Mouse (Mus musculus): ENCODE data around the gene Actn1. TPM values are rescaled to one million over a fixed set of nuclear protein-coding genes. Genes with fewer than 3 reads are reported as not detected.

Actn1 gene
- 28.7 and 29.3 TPM in 2 replicates for polyA plus RNA-seq (2015; fragmentation: Nextera tagmentation; extraction: Ambion mirVana)

DNA sequence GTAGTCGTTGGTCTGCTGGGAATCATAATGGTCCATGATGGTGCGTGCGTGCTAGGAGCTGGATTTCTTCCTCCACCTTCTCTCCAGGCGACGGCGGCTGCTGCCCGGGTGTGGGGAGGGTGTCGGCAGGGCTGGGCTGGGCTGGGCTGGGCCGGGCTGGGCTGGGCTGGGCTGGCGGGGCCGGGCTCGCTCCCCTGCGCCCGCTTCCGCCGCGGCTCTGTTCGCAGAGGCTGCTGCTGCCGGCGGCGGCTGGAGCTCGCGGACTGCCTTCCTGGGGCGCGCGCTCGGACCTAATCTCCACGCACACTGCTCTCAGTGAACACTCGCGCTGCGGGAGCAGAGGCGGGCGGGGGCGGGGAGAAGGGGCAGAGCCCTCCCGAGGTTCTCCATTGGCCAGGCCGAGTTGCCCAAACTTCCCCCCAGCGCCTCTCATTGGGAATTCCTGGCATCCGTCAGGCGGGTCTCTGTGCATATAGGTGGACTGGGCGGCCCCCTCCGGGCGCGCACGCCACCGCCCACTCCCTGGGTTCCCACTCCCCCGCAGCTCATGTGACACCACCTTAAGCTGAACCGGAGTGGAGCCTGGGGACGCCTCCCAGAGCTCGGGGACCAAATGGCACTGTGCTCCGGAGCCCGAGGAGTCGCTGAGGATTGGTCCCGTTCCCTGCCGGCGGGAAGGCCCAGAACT is at the start of gene Actn1:
TSS of gene Actn1 (minus strand) at position 316 of the 688 bp plus-strand sequence.
- no peaks in the 10 kb centered on the region for H3K9me3 ChIP-seq (ENCODE audit: control insufficient read depth)
- under 1% methylated on average over 55 of the region's 55 CpGs for WGBS
- no peak for TF ChIP-seq CTCF (IDR thresholded peaks at IDR 0.05; ENCODE audit: low read depth)
- peak; percentile 80 for ATAC-seq
- H3K4me1 ChIP-seq (replicated peaks; ENCODE audit: control insufficient read depth, insufficient read depth, low read length): peaks cover 6% of the 10 kb centered on the region; the same call in 1 of the 2 replicates
- H3K27ac ChIP-seq (ENCODE audit: low read depth, low read length): peak within 1 kb of the TSS; percentile 89
- peak within 1 kb of the TSS; percentile 83 for H3K9ac ChIP-seq (ENCODE audit: low read depth, low read length)
- H3K4me2 ChIP-seq (replicated peaks; ENCODE audit: low read depth): peak within 1 kb of the TSS; percentile 87
- H3K36me3 ChIP-seq (ENCODE audit: control insufficient read depth, insufficient read depth): no peaks in the 10 kb centered on the region
- peak within 1 kb of the TSS; percentile 88 for H3K4me3 ChIP-seq (ENCODE audit: low read depth, low read length)
- H3K27me3 ChIP-seq (replicated peaks; ENCODE audit: control insufficient read depth, insufficient read depth, low read length): no peaks in the 10 kb centered on the region

- H3K9me3 ChIP-seq (ENCODE audit: control insufficient read depth): no peaks in the 10 kb centered on the region
- H3K4me2 ChIP-seq (replicated peaks; ENCODE audit: low read depth): no peak overlapping the region
- no peak for ATAC-seq
- no peaks in the 10 kb centered on the region for H3K36me3 ChIP-seq (ENCODE audit: control insufficient read depth, insufficient read depth)
- H3K27ac ChIP-seq (ENCODE audit: low read depth, low read length): no peak overlapping the region
- no peak overlapping the region for H3K9ac ChIP-seq (ENCODE audit: low read depth, low read length)
- H3K27me3 ChIP-seq (replicated peaks; ENCODE audit: control insufficient read depth, insufficient read depth, low read length): no peaks in the 10 kb centered on the region
- H3K4me3 ChIP-seq (ENCODE audit: low read depth, low read length): no peak overlapping the region
- H3K4me1 ChIP-seq (replicated peaks; ENCODE audit: control insufficient read depth, insufficient read depth, low read length): no peaks in the 10 kb centered on the region
- no peak for TF ChIP-seq CTCF (IDR thresholded peaks at IDR 0.05; ENCODE audit: low read depth)
- WGBS: 57% methylated on average over 3 of the region's 3 CpGs
These were observed 47.4 kb upstream of the Actn1 start for GRCm38 (mm10) chr12:80307556-80307955.

GRCm38 (mm10) chr12:80304518-80304917 is 44.3 kb upstream of the Actn1 start:
- ATAC-seq: no peak

GRCm38 (mm10) chr12:80300833-80301456 is 40.8 kb upstream of the Actn1 start:
- no peaks in the 10 kb centered on the region for H3K36me3 ChIP-seq (ENCODE audit: control insufficient read depth, insufficient read depth)
- H3K4me2 ChIP-seq (replicated peaks; ENCODE audit: low read depth): no peak overlapping the region
- H3K27me3 ChIP-seq (replicated peaks; ENCODE audit: control insufficient read depth, insufficient read depth, low read length): no peaks in the 10 kb centered on the region
- no peak overlapping the region for H3K27ac ChIP-seq (ENCODE audit: low read depth, low read length)
- ATAC-seq: no peak
- no peak for TF ChIP-seq CTCF (IDR thresholded peaks at IDR 0.05; ENCODE audit: low read depth)
- 73% methylated on average over 9 of the region's 9 CpGs for WGBS
- no peaks in the 10 kb centered on the region for H3K4me1 ChIP-seq (replicated peaks; ENCODE audit: control insufficient read depth, insufficient read depth, low read length)
- H3K9ac ChIP-seq (ENCODE audit: low read depth, low read length): no peak overlapping the region
- H3K9me3 ChIP-seq (ENCODE audit: control insufficient read depth): no peaks in the 10 kb centered on the region
- no peak overlapping the region for H3K4me3 ChIP-seq (ENCODE audit: low read depth, low read length)

More at GRCm38 (mm10) chr12:80304518-80304917, 44.3 kb upstream of the Actn1 start:
- Histone ChIP-seq H3K36me3 (ENCODE audit: control insufficient read depth, insufficient read depth) (no peaks in the 10 kb centered on the region), H3K27me3 (replicated peaks; ENCODE audit: control insufficient read depth, insufficient read depth, low read length) (no peaks in the 10 kb centered on the region), H3K9ac (ENCODE audit: low read depth, low read length) (no peak overlapping the region), H3K4me2 (replicated peaks; ENCODE audit: low read depth) (no peak overlapping the region), H3K9me3 (ENCODE audit: control insufficient read depth) (no peaks in the 10 kb centered on the region), H3K27ac (ENCODE audit: low read depth, low read length) (no peak overlapping the region), H3K4me3 (ENCODE audit: low read depth, low read length) (no peak overlapping the region), H3K4me1 (replicated peaks; ENCODE audit: control insufficient read depth, insufficient read depth, low read length) (no peaks in the 10 kb centered on the region)
- 91% methylated on average over 3 of the region's 3 CpGs for WGBS
- no peak for TF ChIP-seq CTCF (IDR thresholded peaks at IDR 0.05; ENCODE audit: low read depth)

GRCm38 (mm10) chr12:80298714-80299113 is 38.5 kb upstream of the Actn1 start:
- H3K27me3 ChIP-seq (replicated peaks; ENCODE audit: control insufficient read depth, insufficient read depth, low read length): no peaks in the 10 kb centered on the region
- no peaks in the 10 kb centered on the region for H3K36me3 ChIP-seq (ENCODE audit: control insufficient read depth, insufficient read depth)
- no peak overlapping the region for H3K27ac ChIP-seq (ENCODE audit: low read depth, low read length)
- no peaks in the 10 kb centered on the region for H3K4me1 ChIP-seq (replicated peaks; ENCODE audit: control insufficient read depth, insufficient read depth, low read length)
- no peak overlapping the region for H3K4me2 ChIP-seq (replicated peaks; ENCODE audit: low read depth)
- 46% methylated on average over 6 of the region's 6 CpGs for WGBS
- no peak for ATAC-seq
- TF ChIP-seq CTCF (IDR thresholded peaks at IDR 0.05; ENCODE audit: low read depth): no peak
- H3K9me3 ChIP-seq (ENCODE audit: control insufficient read depth): no peaks in the 10 kb centered on the region
- no peak overlapping the region for H3K9ac ChIP-seq (ENCODE audit: low read depth, low read length)
- no peak overlapping the region for H3K4me3 ChIP-seq (ENCODE audit: low read depth, low read length)

DNA sequence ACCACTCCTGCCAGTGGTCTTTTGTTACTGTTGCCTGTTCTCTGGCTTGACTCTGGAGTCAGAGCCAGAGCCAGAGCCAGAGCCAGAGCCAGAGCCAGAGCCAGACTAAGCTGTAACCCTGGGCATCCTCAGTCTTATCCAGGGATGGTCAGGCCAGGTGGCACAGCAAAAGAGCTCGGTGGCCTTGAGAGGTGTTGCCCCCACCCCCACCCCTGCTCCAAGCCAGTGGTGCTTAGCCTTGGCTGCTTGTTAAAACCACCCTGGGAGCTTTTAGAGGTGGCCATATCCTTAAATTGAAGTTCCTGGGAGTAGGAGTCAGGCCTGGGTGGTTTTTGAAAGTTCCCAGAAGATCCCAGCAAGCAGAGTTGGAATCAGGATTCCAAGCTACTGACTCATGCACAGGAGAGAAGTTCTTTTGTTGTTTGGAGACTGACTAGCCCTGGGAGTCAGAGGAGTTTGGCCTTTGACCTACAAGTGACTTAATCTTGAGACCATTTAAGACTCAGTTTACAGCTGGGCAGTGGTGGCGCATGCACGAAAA is 31.8 kb upstream of the Actn1 start:
- no peaks in the 10 kb centered on the region for H3K4me1 ChIP-seq (replicated peaks; ENCODE audit: control insufficient read depth, insufficient read depth, low read length)
- no peak overlapping the region for H3K4me2 ChIP-seq (replicated peaks; ENCODE audit: low read depth)
- no peaks in the 10 kb centered on the region for H3K9me3 ChIP-seq (ENCODE audit: control insufficient read depth)
- no peak overlapping the region for H3K9ac ChIP-seq (ENCODE audit: low read depth, low read length)
- H3K27me3 ChIP-seq (replicated peaks; ENCODE audit: control insufficient read depth, insufficient read depth, low read length): no peaks in the 10 kb centered on the region
- H3K27ac ChIP-seq (ENCODE audit: low read depth, low read length): no peak overlapping the region
- no peaks in the 10 kb centered on the region for H3K36me3 ChIP-seq (ENCODE audit: control insufficient read depth, insufficient read depth)
- 71% methylated on average over 3 of the region's 3 CpGs for WGBS
- ATAC-seq: no peak
- no peak overlapping the region for H3K4me3 ChIP-seq (ENCODE audit: low read depth, low read length)
- no peak for TF ChIP-seq CTCF (IDR thresholded peaks at IDR 0.05; ENCODE audit: low read depth)
